Mouse (Mus musculus): ENCODE measurements at regions not wholly inside any gene's neighbourhood (a gene's known extent, or its start where the extent isn't known, plus 50 kb on each side); places are given as distances from the start of the nearest gene placed in this dataset.

GRCm38 (mm10) chr10:17275214-17275613, 447.8 kb upstream of the Cited2 start:
- TF ChIP-seq POLR2A (IDR thresholded peaks at IDR 0.05; ENCODE audit: insufficient read depth, low read length), result no peak
- no peak for TF ChIP-seq CTCF (IDR thresholded peaks at IDR 0.05; ENCODE audit: low read depth, low read length)

Measured in ES-Bruce4 (cell line).